Mouse (Mus musculus) cerebellum, adult 18-20 months (tissue): ENCODE data around the gene Dnal4.

Source experiments
- DNase-seq, 2 experiments: peaks; one replicate each; pipeline ENCODE4 v3.0.0; 2021

Dnal4 gene

GRCm38 (mm10) chr15:79728731-79729388 is 48.8 kb downstream of the Dnal4 start:
- no peak for DNase-seq

- DNase-seq: peak; percentile 39 to 50
These were observed 49.3 kb downstream of the Dnal4 start for GRCm38 (mm10) chr15:79728311-79728710.

GRCm38 (mm10) chr15:79727840-79728239 is 49.8 kb downstream of the Dnal4 start:
- no peak for DNase-seq

GRCm38 (mm10) chr15:79725190-79725789 is 52.4 kb downstream of the Dnal4 start:
- no peak for DNase-seq

GRCm38 (mm10) chr15:79723439-79723838 is 54.2 kb downstream of the Dnal4 start:
- DNase-seq: peak; percentile 47 to 60

- no peak for DNase-seq
These were observed 56.9 kb downstream of the Dnal4 start for GRCm38 (mm10) chr15:79720796-79721195.

- no peak for DNase-seq
These were observed 57.4 kb downstream of the Dnal4 start for GRCm38 (mm10) chr15:79720267-79720666.

- DNase-seq: peak; percentile 72 to 74
These were observed 60.9 kb downstream of the Dnal4 start for GRCm38 (mm10) chr15:79716710-79717109.

GRCm38 (mm10) chr15:79715646-79716045 is 62.0 kb downstream of the Dnal4 start:
- DNase-seq: peak; percentile 62 to 73
